Mouse (Mus musculus): ENCODE data around the gene Sh3bgrl2.

DNA sequence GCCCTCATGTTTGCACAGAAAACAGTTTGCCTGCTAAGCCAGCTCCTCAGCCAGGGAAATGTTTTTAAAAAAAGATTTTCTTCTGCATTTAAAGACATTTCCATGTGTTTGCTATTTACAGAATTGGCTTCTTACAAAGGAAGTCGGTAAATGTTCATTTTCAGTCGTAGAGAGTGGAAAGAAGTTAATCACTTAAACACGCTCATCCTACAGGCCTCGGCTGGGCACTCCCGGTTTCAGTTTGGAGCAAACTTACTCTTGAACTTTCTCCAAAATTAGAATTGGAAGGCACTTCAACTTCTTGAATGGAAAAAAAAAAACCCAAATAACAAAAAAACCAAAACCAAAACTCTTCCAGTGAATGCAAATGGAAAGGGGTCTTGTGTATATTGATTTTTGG lies 113.7 kb downstream of the Sh3bgrl2 start:
- no peak for TF ChIP-seq POLR2A (IDR thresholded peaks at IDR 0.05; ENCODE audit: insufficient read depth, low read depth, low read length)
- TF ChIP-seq CTCF (IDR thresholded peaks at IDR 0.05; ENCODE audit: insufficient read depth, low read depth, low read length): no peak

All from olfactory bulb, adult 2 months (tissue).